Mouse (Mus musculus) ovary, postnatal 10 days (tissue): ENCODE measurements around the gene Sapcd1.

ENCODE experiments used
- DNase-seq: peaks from one replicate; pipeline ENCODE4 v3.0.0; 2022; ENCODE audit warnings: low spot score

Sapcd1 gene

GRCm38 (mm10) chr17:34980655-34981054 is 47.2 kb downstream of the Sapcd1 start:
- no peak for DNase-seq

- DNase-seq, result no peak
These were observed 48.2 kb downstream of the Sapcd1 start for GRCm38 (mm10) chr17:34979631-34980030.

GRCm38 (mm10) chr17:34978239-34978638 is 49.6 kb downstream of the Sapcd1 start:
- DNase-seq, result no peak

DNA sequence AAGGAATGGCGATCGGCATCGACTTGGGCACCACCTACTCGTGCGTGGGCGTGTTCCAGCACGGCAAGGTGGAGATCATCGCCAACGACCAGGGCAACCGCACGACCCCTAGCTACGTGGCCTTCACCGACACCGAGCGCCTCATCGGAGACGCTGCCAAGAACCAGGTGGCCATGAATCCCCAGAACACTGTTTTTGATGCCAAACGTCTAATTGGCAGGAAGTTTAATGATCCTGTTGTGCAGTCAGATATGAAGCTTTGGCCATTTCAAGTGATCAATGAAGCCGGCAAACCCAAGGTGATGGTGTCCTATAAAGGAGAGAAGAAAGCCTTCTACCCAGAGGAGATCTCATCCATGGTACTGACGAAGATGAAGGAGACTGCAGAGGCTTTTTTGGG is 50.8 kb downstream of the Sapcd1 start:
- no peak for DNase-seq
